Mouse (Mus musculus) mouse embryonic stem cell (cell line): ENCODE data around the gene Cradd.

Source experiments
- in situ Hi-C, 2 experiments: fragments of 300-500 bp; cut with MboI; formaldehyde crosslinking; loops; 1 replicate in 1 of 2; 3 replicates in 1 of 2; pipeline ENCODE4 v1.14.3; 2019 to 2020; ENCODE audit warnings: low sequenced_read_pairs in 2 of 2, low pct_unique_long_range_greater_than_20kb in 1 of 2, mixed read lengths in 1 of 2; ENCODE audit not compliant: unreplicated experiment in 1 of 2

The Cradd gene

GRCm38 (mm10) chr10:95337589-95337988 is 13.7 kb upstream of the Cradd start:
- in situ Hi-C loops: no loop called here

GRCm38 (mm10) chr10:95336781-95337544 is 13.0 kb upstream of the Cradd start:
- in situ Hi-C loops: no loop called here

- in situ Hi-C loops: no loop called here
These were observed 10.9 kb upstream of the Cradd start for GRCm38 (mm10) chr10:95334826-95335225.

- in situ Hi-C loops: no loop called here
These were observed 8.7 kb upstream of the Cradd start for GRCm38 (mm10) chr10:95332596-95332995.

- in situ Hi-C loops: no loop called here
These were observed 6.7 kb upstream of the Cradd start for GRCm38 (mm10) chr10:95330375-95331363.

GRCm38 (mm10) chr10:95329884-95330283 is 6.0 kb upstream of the Cradd start:
- in situ Hi-C loops: no loop called here

- in situ Hi-C loops: no loop called here
These were observed 322 bp upstream of the Cradd start for GRCm38 (mm10) chr10:95324278-95324631.

- in situ Hi-C loops: no loop called here
These were observed 1.6 kb downstream of the Cradd start for GRCm38 (mm10) chr10:95322076-95323070.

GRCm38 (mm10) chr10:95319001-95319400 is 4.9 kb downstream of the Cradd start:
- in situ Hi-C loops: no loop called here

GRCm38 (mm10) chr10:95318392-95318708 is 5.6 kb downstream of the Cradd start:
- in situ Hi-C loops: no loop called here

GRCm38 (mm10) chr10:95317581-95318391 is 6.1 kb downstream of the Cradd start:
- in situ Hi-C loops: no loop called here

GRCm38 (mm10) chr10:95317091-95317490 is 6.8 kb downstream of the Cradd start:
- in situ Hi-C loops: no loop called here

GRCm38 (mm10) chr10:95316675-95317074 is 7.3 kb downstream of the Cradd start:
- in situ Hi-C loops: no loop called here

GRCm38 (mm10) chr10:95315801-95316474 is 8.0 kb downstream of the Cradd start:
- in situ Hi-C loops: no loop called here

- in situ Hi-C loops: no loop called here
These were observed 8.6 kb downstream of the Cradd start for GRCm38 (mm10) chr10:95315321-95315720.

- in situ Hi-C loops: no loop called here
These were observed 9.9 kb downstream of the Cradd start for GRCm38 (mm10) chr10:95314019-95314418.

GRCm38 (mm10) chr10:95313524-95313923 is 10.4 kb downstream of the Cradd start:
- in situ Hi-C loops: no loop called here
